Mouse (Mus musculus) ES-E14 (cell line): ENCODE measurements around the gene Cd300lf. TPM values are rescaled to one million over a fixed set of nuclear protein-coding genes. Genes with fewer than 3 reads are reported as not detected.
A peak's percentile ranks its signal among the peaks of the same experiment; 100 is the strongest.

Experiments
- DNase-seq: peaks from one replicate; pipeline ENCODE4 v3.0.0-alpha.2; 2013; ENCODE audit warnings: low read depth, low spot score
- H3K27ac ChIP-seq: 2 replicates; pipeline ENCODE4 v1.5.1; 2012; ENCODE audit warnings: low read depth, mild to moderate bottlenecking, low read length, moderate library complexity, mixed read lengths; ENCODE audit not compliant: poor library complexity, insufficient read depth, severe bottlenecking
- H3K36me3 ChIP-seq: 2 replicates; pipeline ENCODE4 v1.6.1; 2012; ENCODE audit warnings: mild to moderate bottlenecking, low read length, moderate library complexity, mixed read lengths; ENCODE audit not compliant: control insufficient read depth, poor library complexity, insufficient read depth, severe bottlenecking
- H3K4me1 ChIP-seq, 2 experiments: fragments of 150-350 bp in 1 of 2; sonication (generic) in 1 of 2; 2 replicates each; pipeline ENCODE4 v1.6.1; 2012; ENCODE audit warnings: low read length in 2 of 2, mild to moderate bottlenecking in 1 of 2, mixed read lengths in 1 of 2; ENCODE audit not compliant: control insufficient read depth in 2 of 2, insufficient read depth in 2 of 2, poor library complexity in 1 of 2
- H3K4me3 ChIP-seq, 2 experiments: fragments of 150-350 bp in 1 of 2; sonication (generic) in 1 of 2; 2 replicates each; pipeline ENCODE4 v1.5.1; 2012; ENCODE audit warnings: low read length in 2 of 2, low read depth in 1 of 2, mild to moderate bottlenecking in 1 of 2, mixed read lengths in 1 of 2; ENCODE audit not compliant: insufficient read depth in 1 of 2, poor library complexity in 1 of 2, severe bottlenecking in 1 of 2
- H3K9ac ChIP-seq: 2 replicates; pipeline ENCODE4 v1.6.1; 2012; ENCODE audit warnings: low read depth, mild to moderate bottlenecking, low read length, mixed read lengths; ENCODE audit not compliant: poor library complexity, insufficient read depth, severe bottlenecking
- H3K9me3 ChIP-seq: fragments of 150-350 bp; sonication (generic); 2 replicates; pipeline ENCODE4 v1.6.1; 2012; ENCODE audit warnings: low read depth, mild to moderate bottlenecking, low read length; ENCODE audit not compliant: control insufficient read depth, insufficient read depth
- CHD2 ChIP-seq: IDR thresholded peaks from 2 replicates; pipeline ENCODE4 v1.6.1; 2014; ENCODE audit warnings: mild to moderate bottlenecking, low read depth, low read length, inconsistent platforms
- HCFC1 ChIP-seq: IDR thresholded peaks from 2 replicates; pipeline ENCODE4 v1.6.1; 2012; ENCODE audit warnings: low read length, inconsistent platforms, borderline replicate concordance; ENCODE audit not compliant: insufficient read depth
- MAFK ChIP-seq: IDR thresholded peaks from 2 replicates; pipeline ENCODE4 v1.6.1; 2014; ENCODE audit warnings: mild to moderate bottlenecking, low read depth, low read length, inconsistent platforms; ENCODE audit not compliant: insufficient read depth
- ZC3H11A ChIP-seq: IDR thresholded peaks from 2 replicates; pipeline ENCODE4 v1.6.1; 2012; ENCODE audit warnings: low read depth, mild to moderate bottlenecking, inconsistent platforms, low read length, borderline replicate concordance
- ZNF384 ChIP-seq: IDR thresholded peaks from 2 replicates; pipeline ENCODE4 v1.6.1; 2012; ENCODE audit warnings: low read depth, low read length, inconsistent platforms
- in situ Hi-C, 2 experiments: fragments of 600-800 bp; cut with MboI; formaldehyde crosslinking; loops; one replicate each; pipeline ENCODE4 v1.15.1; 2025; ENCODE audit warnings: low sequenced_read_pairs in 2 of 2, inconsistent platforms in 1 of 2; ENCODE audit not compliant: unreplicated experiment in 2 of 2
- total RNA-seq: library from RNA; depleted of rRNA; stranded (reverse); fragments of 300-350 nt; gene quantifications from 2 replicates; pipeline ENCODE4 v1.2.3, GENCODE M21; 2012

Cd300lf gene
- total RNA-seq, 1 experiment: 0.40 TPM

DNA sequence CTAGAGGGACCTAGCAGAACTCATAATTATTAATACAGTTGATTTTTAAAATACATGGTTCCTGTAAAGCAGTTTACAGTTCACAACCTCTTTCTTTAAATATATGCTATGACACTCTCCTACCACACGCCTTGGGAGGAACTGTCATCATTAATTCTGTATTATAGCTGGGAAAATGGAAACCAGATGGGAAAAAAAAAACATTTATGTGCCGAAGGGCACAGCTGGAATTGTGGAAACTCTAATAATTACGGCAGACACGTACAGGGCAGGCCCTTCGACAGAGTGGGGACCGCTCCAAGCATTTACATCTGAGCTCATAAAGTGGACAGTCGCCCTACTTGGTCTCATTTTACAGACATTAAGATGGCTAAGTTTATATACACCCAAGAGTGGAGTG lies 33.1 kb downstream of the Cd300lf start:
- TF ChIP-seq ZNF384 (no peak), ZC3H11A (no peak), CHD2 (no peak), MAFK (no peak), HCFC1 (no peak)
- Histone ChIP-seq H3K4me1 (peaks cover 12 to 27% of the 10 kb centered on the region in 2 experiments), H3K4me3 (peak overlapping the region in 1 of 2 experiments; percentile 52; a peak in 1 of 4 replicates), H3K9me3 (no peaks in the 10 kb centered on the region), H3K9ac (peak overlapping the region; percentile 53; the same call in 1 of the 2 replicates), H3K27ac (peak overlapping the region; percentile 66; the same call in 1 of the 2 replicates), H3K36me3 (no peaks in the 10 kb centered on the region)
- DNase-seq: no peak
- in situ Hi-C loops: no loop called here

DNA sequence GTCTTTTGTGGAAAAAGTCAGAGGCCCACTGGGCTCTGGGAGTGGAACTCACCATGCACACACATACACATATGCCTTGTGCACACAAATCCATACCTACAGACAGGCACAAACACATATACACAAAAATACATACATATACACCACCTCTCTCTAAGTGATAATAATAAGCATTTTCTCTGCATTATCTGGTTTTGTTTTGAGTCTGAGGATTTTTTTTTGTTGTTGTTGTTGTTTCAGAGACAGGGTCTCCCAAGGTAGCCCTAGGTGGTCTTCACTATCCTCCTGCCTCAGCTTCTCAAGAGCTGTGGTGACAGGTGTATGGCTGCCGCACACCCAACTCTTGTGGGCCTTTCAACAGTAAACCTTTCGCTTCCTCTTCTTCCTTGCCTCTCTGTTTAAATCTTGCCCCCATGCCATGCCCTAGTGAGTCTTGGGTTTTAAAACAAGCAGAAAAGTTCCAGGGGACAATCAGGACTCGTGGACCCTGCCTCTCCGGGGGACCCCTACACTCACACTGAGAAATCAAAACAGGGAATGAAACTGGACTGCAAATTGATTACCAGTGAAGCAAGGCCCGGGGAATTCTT lies 33.7 kb downstream of the Cd300lf start:
- no peak overlapping the region for H3K4me3 ChIP-seq
- TF ChIP-seq CHD2: no peak
- no peak for TF ChIP-seq ZC3H11A
- no peak for TF ChIP-seq ZNF384
- TF ChIP-seq HCFC1: no peak
- TF ChIP-seq MAFK: no peak
- in situ Hi-C loops: no loop called here
- H3K4me1 ChIP-seq: peaks cover 12 to 27% of the 10 kb centered on the region in 2 experiments
- H3K9me3 ChIP-seq: no peaks in the 10 kb centered on the region
- no peak overlapping the region for H3K9ac ChIP-seq
- DNase-seq: no peak
- H3K27ac ChIP-seq: no peak overlapping the region
- no peaks in the 10 kb centered on the region for H3K36me3 ChIP-seq

DNA sequence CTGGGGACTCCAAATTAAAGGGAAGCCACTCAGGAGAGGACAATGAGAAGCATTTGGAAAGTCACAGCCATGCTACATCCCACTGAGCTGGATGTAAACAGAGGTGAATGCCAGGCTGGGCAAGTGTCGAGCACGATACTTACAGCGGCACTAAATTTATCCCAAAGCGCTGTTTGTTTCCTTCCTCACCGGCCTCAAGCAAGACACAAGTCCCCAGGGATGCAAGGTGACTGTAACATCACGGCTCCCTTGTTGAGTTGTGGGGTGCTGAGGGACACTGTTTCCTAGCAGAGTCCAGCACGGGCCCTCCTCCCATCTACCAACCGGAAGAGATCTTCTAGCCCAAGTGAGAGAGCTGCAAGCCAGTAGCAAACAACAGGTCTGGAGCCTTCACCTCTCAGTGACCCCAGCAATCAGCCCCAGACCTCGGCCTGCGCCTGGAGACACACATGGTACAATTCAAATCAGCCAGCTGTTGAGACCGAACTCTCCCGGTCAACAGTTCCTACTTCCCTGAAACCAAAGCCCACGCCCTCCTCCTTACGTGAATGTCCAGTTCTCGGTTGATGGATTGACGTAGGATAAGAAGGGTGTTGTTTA lies 34.5 kb downstream of the Cd300lf start:
- Histone ChIP-seq H3K36me3 (no peaks in the 10 kb centered on the region), H3K27ac (no peak overlapping the region; the same call in 1 of the 2 replicates), H3K4me3 (no peak overlapping the region; a peak in 1 of 4 replicates), H3K9me3 (no peaks in the 10 kb centered on the region), H3K4me1 (peaks cover 10 to 27% of the 10 kb centered on the region in 2 experiments), H3K9ac (no peak overlapping the region)
- DNase-seq: no peak
- TF ChIP-seq ZC3H11A: no peak
- no peak for TF ChIP-seq ZNF384
- no peak for TF ChIP-seq HCFC1
- no peak for TF ChIP-seq MAFK
- TF ChIP-seq CHD2: no peak
- in situ Hi-C loops: no loop called here

DNA sequence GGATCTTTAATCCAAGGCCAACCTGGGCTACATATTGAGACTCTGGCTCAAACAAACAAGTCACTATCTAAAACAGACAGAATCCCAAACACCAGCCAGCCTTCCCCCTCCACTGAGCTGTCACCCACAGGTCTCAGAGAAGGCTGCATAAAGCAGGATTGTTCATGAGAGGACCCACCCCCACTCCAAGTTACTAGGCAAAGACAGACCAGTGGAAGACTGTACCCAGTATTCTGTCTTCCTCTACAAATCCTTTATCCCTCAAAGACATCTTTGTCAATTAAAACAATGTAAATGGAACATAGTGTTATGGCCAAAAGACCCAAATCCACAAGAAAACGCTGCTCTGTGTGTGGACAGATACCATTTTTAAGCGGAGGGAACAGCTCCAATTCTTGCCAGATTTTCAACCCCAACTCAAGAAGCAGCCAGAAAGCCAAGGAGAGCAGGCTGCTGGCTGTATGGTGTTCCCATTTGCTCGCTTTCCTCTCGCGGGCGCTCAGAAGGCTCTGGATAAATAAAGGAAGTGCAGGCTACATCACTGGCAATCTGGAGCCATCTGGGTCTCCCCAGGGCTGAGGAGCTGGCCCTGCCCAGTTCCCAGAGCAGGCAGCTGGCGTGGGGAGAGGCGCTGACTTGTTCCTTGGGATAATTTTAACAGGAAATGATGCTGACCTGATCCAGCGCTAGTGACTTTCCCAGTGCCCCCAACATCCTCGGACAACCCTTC lies 35.4 kb downstream of the Cd300lf start:
- Histone ChIP-seq H3K4me3 (no peak overlapping the region), H3K36me3 (no peaks in the 10 kb centered on the region), H3K4me1 (peaks cover 10 to 27% of the 10 kb centered on the region in 2 experiments), H3K9me3 (0 out of 2 replicates have a peak, but pooled peaks cover 2% of the 10 kb centered on the region), H3K27ac (no peak overlapping the region), H3K9ac (no peak overlapping the region)
- in situ Hi-C loops: no loop called here
- TF ChIP-seq CHD2 (no peak), ZNF384 (no peak), HCFC1 (no peak), MAFK (no peak), ZC3H11A (no peak)
- DNase-seq: no peak
